Mouse (Mus musculus) adrenal gland (tissue): ENCODE results near the gene Nt5c2.

Experiments used
- intact Hi-C: fragments of 180-260 bp; cut with DNase I; formaldehyde crosslinking; loops from one replicate; pipeline ENCODE4 v1.15.1; 2025
- long read RNA-seq, 2 experiments: library from polyadenylated mRNA; unstranded; transcript quantifications; one replicate each; pipeline ENCODE4 v2.0.0; 2020; ENCODE audit warnings: borderline replicate concordance in 1 of 2; ENCODE audit not compliant: insufficient replicate concordance in 1 of 2

The Nt5c2 gene
- long read RNA-seq, experiment 1, partial matches to known transcripts: 4 of 15 reads
- long read RNA-seq, experiment 1, other reads (novel, unspliced or antisense): 8 of 15 reads
- long read RNA-seq, experiment 2, partial matches to known transcripts: 1 of 11 reads
- long read RNA-seq, experiment 2, other reads (novel, unspliced or antisense): 5 of 11 reads

GRCm38 (mm10) chr19:47014447-47015381, at the start of gene Nt5c2, which contains the start of gene Ina:
Nt5c2 (minus strand) TSS chr19:47015153.
Ina (plus strand) TSS chr19:47014698.
- intact Hi-C loops: no loop called here

DNA sequence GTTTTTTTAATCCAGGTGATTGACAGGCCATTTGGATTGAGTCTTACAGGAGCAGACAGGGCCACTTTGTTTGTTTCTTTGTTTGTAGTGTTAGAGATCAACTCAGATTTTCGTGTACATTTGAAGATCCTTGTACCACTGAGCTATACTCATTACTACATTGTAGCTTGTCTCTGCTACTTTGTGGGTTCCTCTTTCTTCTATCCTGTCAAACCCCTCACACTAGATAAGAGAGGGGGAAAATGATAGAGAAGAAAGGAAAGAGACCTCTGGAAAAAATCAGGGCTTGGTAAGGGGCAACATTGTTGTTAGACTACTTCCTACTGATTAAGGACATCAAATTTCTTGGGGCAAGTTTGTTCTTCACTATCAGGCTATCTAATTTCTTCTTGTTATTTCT, 42.7 kb upstream of the Nt5c2 start:
- intact Hi-C loops: no loop called here

GRCm38 (mm10) chr19:47053471-47053870, 38.5 kb upstream of the Nt5c2 start:
- intact Hi-C loops: no loop called here

DNA sequence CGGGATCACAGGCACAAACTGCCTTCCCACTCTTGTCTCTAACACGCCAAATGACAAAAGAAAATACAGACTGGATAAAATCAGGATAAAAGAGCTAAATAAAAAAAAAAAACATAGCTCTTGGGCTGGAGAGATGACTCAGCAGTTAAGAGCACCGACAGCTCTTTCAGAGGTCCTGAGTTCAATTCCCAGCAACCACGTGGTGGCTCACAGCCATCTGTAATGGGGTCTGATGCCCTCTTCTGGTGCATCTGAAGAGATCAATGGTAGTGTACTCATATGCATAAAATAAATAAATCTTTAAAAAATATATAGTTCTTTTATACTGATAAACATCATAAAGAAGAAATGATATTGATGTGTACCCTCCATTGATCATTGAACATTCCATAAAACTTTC, 38.0 kb upstream of the Nt5c2 start:
- intact Hi-C loops: no loop called here

- intact Hi-C loops: no loop called here
These were observed 35.5 kb upstream of the Nt5c2 start, which contains the start of gene Pcgf6 for GRCm38 (mm10) chr19:47050271-47051032. Pcgf6 (minus strand) TSS chr19:47050906.

DNA sequence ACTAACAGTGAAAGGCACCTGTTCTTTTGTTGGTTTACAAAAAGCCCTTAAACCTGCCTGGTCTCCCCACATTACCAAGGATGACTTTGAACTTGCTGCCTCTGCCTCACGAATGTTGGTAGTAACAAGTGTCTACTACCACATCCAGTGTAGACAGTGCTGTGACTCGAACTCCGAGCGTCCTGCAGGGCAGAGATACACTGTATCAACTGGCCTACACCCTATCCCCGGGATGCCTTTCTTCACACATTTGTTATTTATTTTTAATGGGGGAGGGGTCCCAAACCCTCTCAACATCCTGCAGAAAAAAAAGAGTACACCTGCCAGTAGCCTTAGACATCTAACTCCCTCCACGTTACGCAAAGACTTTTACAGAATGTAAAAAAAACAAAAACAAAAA, 34.9 kb upstream of the Nt5c2 start:
- intact Hi-C loops: no loop called here

DNA sequence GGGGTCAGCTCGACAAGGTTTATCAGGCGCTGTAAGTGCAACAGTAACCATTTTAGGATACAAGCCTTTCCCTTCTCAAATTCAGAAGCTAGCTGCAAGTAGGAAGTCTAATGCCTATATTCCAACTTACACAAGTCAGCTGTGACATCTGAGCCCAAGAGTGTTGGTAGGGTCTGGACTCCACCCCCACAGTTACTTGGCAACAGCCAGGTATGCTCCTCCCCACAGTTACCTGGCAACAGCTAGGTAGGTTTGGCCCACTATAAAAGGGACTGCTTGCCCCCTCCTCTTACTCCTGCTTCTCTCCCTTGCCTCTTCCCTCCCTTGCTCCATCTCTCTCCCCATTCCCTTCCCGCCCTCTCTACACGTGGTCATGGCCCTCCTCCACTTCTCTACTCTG, 34.1 kb upstream of the Nt5c2 start:
- intact Hi-C loops: no loop called here

GRCm38 (mm10) chr19:47047236-47047833, 32.4 kb upstream of the Nt5c2 start:
- intact Hi-C loops: no loop called here

DNA sequence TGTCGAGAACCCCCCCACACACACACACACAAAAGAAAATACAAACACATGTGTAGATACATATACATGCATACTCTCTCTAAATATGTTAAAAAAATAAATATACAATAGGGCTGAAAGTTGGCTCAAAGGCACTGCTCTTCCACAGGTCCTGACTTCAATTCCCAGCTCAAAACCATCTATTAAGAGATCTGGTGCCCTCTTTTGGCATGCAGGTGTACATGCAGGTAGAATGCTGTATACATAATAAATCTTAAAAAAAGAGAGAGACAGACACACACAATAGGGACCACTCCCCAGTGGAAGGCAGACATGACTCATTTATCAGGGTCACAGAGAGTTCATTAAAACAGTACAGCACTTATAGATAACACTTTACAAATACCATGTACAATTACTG, 31.4 kb upstream of the Nt5c2 start:
- intact Hi-C loops: no loop called here

DNA sequence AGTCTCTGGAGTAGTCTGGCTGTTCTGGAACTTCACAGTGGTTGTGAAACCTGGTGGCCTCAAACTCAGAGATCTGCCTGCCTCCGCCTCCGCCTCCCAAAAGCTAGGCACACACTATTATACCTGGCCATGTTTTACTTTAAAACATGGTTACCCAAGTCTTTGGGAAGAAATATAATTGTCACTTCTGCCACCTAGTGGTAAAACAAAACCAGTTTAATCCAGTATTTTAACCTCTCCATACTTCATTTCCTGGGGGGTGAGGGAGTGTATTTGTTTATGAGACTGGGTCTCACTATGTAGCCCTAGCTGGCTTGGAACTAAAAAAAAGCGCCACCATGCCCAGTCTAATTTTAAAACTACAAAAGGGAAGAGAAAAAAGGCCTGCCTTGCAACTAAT, 28.7 kb upstream of the Nt5c2 start:
- intact Hi-C loops: loop anchor here (5.0 kb wide), 1 partner anchor 166 kb away; no protein-coding TSS in a partner anchor

DNA sequence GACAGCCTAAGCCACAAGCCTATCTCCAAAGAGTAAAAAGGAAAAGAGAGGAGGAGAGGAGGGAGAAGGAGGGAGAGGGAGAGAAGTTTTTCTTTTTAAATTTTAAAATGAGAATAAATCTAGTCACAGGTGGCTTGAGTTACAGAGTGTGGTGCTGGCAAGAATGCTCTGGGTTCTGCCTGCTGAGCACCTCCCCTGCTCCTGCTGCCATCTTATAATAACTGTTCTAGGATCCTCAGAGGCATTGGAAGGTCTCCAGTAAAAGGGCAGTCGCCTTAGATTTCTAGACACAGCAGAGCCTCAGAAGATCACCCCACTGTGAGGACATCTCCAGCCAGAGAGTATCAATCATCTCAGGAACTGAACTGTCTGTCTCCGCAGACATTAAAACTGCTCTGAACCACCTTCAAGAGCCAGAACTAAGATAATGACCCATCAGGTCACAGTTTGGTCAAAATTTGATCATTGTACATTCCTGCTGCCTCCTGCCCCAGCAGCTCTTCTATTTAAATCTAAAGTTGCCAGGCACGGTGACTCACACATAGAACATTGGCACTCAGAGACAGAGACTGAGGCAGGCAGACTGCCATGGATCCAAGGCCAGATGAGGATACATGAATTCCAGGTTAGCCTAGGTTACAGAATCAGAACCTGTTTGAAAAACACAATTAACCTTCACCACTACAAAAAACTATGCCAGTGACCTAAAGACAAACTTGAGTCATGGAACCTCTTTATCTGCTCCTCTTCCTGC, 25.9 kb upstream of the Nt5c2 start:
- intact Hi-C loops: loop anchor here (5.0 kb wide), 1 partner anchor 164 kb away; no protein-coding TSS in a partner anchor

DNA sequence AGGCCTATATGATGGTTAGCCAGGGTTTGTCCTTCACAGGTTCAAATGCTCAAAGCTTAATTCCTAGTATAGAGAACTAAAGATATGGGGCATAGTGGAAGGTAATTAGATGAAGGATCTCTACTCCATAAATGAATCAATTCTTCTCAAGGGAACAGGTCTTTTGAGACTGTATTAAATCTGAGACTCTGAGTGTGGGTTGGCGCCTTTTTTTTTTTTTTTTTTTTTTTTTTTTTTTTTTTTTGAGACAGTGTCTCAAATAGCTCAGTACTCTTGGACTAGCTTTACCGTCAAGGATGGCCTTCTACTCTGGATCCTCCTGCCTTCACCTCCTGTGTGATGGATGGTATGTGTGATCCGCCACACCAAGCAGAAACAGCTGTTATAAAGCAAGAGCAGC, 21.6 kb upstream of the Nt5c2 start:
- intact Hi-C loops: no loop called here

DNA sequence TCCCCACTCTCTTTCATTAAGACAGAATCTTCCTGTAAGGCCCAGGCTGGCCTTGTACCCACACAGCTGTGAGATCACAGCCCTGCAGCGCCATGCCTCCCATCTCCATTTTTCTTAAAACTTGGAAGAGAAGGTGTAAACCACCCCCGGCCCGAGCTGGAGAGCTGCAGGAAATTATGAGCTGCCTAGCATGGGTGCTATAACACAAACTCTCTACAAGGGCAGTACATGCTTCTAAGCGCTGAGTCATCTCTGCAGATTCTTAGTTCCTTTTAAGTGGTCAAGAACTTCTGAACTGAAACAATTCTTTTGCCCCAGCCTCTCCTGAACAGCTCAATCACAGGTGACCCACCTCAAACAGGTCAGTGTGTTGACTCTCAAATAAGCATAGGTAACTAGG, 20.0 kb upstream of the Nt5c2 start:
- intact Hi-C loops: no loop called here

GRCm38 (mm10) chr19:47031770-47032169, 16.8 kb upstream of the Nt5c2 start:
- intact Hi-C loops: no loop called here

- intact Hi-C loops: no loop called here
These were observed 14.8 kb upstream of the Nt5c2 start for GRCm38 (mm10) chr19:47029796-47030195.

- intact Hi-C loops: no loop called here
These were observed 11.6 kb upstream of the Nt5c2 start for GRCm38 (mm10) chr19:47026513-47026912.

DNA sequence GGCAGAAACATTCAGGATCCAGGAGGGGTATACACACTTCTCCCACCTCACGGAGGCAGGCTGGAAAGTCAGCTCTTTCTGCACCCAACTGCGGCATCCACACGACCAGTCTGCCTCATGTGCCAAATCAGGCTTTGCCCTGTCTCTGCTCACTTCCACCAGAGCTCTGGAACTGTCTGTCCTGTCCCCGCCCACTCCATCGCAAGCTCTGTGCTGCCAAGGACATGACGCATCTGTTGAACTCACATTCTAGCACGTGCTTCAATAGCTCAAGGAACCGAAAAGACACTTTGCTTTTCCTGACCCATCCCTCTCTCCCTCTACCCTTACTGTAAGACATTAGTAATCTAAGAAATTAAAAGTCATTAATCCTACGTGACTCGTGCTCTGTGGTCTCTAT, 10.0 kb upstream of the Nt5c2 start:
- intact Hi-C loops: no loop called here

GRCm38 (mm10) chr19:47023546-47023945, 8.6 kb upstream of the Nt5c2 start:
- intact Hi-C loops: no loop called here

DNA sequence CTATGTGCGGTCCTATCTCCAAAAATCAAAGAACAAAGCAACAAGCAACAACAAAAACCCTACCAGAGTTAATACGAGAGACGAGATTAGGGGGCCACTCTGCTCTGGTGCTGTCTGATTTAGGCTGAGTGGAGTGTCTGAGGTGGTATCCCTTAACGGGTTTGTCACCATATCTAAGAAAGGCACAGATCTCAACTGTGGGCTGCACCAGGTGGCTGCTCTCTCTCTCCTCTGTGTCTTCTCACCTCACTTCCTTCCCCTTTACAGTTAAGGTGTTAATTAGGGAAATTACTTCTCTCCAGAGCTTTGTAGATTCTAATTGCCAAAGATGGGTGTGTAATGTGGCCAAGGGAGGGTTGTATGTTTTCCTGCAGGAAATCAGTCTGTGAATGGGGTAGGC, 7.8 kb upstream of the Nt5c2 start:
- intact Hi-C loops: no loop called here

DNA sequence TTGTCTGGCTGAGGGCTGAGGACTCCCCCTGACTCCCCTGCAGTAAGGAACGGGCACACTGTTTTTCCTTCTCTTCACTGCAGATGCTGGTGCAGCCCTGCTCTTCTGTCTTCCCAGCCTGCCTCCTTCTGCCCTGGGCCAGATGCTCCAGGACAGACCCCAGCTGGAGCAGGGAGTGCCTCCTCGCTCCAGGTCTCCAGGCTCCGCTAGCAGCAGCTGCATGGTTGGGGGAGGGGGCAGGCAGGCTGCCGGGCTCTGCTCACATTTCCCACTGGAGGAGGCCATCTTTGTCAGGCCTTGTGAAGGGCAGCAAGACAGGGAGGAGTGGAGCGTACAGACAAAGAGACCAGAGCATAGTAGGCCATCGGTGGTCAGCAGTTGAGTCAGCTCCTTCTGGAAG, 4.4 kb upstream of the Nt5c2 start:
- intact Hi-C loops: no loop called here

- intact Hi-C loops: no loop called here
These were observed 3.4 kb upstream of the Nt5c2 start for GRCm38 (mm10) chr19:47018330-47018729.
